Mouse (Mus musculus) retina, postnatal 1 day (tissue): ENCODE measurements at regions not wholly inside any gene's neighbourhood (a gene's known extent, or its start where the extent isn't known, plus 50 kb on each side); places are given as distances from the start of the nearest gene placed in this dataset.
A peak's percentile ranks its signal among the peaks of the same experiment; 100 is the strongest.

ENCODE experiments used
- DNase-seq: peaks from one replicate; pipeline ENCODE4 v3.0.0-alpha.2; 2012

DNA sequence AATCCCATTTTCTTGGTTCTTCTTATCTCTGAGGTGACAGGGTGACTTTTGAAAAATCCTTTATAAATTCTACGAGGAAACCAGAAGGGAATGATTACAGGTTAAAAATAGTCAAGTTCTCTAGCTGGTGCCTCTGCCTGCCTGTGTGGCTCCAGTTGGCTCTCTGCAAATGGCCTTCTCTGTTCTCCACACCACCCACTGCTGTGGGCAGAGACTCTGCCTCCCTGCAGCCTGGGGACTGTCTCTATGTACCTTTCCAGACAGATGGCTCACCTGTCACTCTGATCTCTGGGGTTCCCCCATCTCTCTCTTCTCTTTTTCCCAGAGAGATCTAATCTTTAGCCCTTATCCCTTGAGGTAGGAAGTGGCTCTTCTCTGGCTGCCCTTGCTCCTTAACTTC, 302.2 kb upstream of the Myt1l start:
- no peak for DNase-seq

DNA sequence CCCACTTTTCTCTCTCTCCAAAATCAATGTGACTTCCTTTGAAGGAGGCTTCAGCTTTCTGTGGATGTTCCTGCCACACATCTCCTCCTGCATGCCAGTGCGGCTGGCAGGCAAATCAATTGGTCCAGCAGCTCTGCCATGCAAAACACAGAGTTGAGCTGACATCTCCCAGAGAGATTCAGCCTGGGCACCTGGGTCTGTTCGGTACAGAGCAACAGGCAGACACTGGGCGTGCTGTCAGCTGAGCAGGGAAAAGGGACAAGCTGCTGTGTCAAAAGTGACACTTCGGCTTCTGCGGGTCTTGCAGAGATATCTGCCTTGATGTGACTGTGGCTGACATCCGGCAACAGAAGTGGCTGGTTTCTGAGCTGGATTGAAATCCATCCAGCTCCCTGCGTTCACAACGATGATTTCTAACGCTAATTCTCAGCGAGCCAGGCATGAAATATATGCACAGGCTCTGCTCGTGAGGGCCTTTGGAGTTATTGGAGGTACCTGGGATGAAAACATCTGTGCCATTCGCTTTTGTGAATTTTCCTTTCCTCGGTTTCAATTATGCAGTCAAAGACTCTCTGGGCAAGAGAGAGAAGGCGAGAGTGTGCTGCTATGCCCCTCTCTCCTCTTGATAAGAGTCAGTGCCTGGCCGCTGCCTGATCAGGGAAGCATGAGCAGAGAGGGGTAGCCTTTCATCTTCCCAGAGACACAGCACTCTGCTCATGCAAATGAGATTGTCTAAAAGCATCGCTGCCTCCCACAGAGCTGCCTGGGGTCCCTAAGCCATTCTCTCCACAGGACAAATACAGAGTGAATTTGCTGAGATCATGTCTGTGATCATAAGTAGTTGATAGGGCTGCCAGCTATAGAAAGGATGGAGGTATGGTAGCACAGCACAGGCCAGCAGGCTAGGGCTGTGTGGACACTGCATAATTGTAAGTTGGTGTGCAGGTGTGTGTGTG, 295.4 kb upstream of the Myt1l start:
- peak; percentile 54 for DNase-seq

DNA sequence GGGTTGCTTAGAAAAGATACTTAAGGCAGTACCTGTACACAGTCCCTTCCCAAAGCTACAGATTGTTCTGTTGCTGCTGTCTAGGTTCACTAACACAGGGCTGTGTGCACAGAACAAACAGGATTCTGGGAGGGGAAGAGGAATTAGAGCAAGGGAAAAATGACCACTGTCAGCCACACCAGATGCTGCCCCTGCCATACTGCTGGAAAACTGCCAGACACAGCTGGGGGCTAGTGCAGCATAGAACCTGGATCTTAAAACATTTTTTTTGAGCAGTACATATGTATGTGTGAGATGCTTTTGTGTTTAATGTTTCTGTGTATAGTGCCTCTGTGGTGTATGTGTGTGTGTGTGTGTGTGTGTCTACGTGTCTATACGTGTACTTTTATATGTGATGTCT, 291.7 kb upstream of the Myt1l start:
- no peak for DNase-seq

DNA sequence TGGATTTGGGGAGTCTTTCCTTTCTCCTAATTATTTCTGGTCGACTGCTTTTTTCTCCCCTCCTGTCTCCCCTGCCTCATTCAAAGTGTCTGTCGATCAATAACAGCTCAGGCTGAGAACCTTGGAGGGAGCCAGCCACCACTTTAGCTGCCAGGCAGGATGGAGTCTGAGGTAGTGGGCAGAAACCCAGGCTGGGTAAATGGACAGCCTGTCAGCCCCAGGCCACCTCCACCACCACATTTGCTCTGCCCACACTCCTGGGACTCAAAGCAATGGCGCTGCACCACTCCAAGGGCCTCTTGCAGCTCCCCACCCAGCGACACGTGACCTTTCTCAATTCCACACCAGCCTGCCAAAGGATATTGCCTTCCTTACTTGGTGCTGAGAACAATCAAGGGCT, 290.7 kb upstream of the Myt1l start:
- no peak for DNase-seq

DNA sequence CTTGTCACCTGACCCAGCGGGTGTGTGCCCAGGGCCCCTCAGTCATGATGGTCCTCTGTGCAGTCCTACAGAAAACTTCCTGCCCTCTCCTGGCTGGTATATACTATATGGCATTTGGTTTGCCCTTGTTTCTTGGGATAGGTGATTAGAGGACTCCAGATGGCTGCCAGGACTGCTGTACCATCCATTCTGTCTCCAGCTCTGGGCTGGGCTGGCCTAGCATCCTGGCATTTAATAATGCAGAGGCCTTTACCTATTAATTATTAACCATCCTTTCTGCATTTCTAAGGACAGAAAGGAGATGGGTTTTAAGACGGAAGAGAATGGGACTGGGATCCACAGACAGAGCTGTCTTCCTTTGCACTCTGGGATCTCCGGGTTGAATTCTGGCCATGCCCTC, 288.7 kb upstream of the Myt1l start:
- peak; percentile 30 for DNase-seq

DNA sequence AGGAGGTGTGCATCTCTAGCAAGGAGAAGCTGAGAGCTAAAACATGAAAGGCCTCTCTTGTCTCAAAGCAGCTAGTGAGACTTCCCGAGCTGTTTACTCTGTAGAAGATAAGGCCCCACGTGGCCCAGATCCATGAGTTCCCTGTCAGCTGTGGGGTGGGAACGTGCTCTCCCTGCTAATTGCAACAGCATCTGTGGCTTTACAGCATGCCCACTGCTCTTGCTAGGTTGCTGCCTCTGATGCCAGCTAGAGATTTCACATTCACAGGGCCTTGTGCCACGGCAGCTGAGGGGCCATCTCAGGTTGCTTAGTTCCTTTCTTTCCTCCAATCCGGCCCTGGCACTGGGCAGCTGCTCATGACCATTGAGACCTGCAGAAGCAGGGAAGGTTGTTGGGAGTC, 288.2 kb upstream of the Myt1l start:
- DNase-seq: peak; percentile 73

DNA sequence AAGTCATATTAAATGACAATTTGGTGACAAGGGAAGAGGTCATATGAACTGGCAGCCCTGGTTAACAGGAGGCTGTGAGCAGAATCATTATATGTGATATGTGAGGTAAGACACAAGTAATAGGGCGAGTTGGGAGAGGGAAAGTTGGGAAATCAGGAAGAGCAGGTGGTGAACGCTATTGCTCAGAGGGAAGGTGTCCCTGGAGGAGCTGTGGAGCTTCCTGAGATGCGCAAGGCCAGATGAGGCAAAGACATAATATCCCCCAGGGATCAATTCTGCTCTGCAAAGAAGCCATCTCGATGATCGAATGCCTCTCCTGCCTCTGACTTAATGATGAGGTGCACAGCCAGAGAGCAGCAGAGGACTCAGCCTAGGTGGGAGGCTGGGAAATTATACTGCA, 285.1 kb upstream of the Myt1l start:
- no peak for DNase-seq

DNA sequence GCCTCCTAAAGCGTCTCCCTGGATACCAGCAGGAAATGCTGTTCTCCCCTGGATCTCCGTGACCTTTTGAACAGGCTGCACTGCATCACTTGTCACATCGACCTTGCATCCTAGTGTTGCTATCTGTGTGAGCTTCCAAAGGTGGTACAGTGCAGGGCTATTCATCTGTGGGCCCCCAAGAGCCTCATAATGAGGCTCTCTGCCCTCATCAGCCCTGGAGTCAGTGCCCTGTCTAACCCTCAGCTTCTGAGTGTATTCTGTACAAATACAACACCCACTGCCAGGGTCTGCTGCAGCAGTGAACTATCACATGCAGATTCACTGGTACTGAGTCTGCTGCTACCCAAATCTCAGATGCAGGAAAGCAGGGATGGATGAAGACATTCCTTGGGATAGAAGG, 282.1 kb upstream of the Myt1l start:
- no peak for DNase-seq

DNA sequence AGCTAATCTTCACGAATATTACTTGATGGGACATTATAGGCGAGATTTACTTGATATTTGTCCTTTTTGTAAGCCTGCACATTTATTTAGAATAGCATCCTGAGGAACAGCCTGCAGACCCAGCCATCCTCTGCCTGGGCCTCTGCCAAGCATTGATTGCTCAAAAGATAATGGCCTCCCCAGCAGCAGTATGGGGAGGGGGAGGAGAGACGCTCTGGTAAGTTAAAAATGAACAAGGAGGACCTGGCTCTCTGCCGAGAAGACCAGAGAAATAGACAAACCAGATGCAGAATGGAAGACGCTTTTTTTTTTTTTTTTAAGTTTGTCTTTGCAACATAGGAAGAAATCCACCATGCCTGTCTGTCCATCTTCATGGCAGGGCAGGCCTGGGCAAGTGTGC, 280.8 kb upstream of the Myt1l start:
- peak; percentile 31 for DNase-seq

DNA sequence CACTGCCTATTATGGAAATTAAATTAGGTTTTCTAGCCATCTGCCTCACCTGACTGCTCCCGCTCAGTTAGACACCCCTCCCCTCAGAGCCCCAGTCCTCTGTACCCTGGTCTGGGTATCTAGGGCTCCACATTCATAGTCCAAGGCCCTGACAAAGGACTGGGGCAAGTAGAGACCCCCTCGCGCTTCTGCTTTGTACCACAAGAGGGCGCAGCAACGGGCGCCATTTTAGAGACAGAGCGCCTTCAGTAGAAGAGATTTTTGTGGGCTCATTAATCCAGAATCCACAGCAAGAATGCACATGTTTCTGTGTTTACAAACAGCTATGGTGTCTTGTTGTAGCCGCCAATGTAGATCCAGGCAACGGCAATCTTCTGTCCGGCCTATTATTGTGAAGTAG, 279.7 kb upstream of the Myt1l start:
- no peak for DNase-seq

DNA sequence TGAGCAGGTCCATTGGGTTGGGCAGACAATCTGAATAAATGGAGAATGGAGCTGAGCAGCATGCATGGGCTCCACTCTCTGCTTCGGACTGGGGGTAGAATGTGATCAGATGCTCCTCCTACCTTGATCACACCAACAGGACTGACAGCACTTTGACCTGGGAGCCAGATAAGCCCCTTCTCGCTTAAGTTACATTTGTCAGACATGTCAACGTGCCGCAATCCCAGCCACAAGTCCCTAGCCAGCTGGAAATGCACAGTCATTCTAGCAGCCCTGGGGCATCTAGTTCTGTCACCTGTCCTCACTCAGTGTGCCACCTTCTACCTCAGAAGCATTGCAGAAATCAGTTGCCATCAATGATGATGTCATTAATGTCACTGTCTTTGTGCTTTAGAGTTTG, 272.1 kb upstream of the Myt1l start:
- no peak for DNase-seq

DNA sequence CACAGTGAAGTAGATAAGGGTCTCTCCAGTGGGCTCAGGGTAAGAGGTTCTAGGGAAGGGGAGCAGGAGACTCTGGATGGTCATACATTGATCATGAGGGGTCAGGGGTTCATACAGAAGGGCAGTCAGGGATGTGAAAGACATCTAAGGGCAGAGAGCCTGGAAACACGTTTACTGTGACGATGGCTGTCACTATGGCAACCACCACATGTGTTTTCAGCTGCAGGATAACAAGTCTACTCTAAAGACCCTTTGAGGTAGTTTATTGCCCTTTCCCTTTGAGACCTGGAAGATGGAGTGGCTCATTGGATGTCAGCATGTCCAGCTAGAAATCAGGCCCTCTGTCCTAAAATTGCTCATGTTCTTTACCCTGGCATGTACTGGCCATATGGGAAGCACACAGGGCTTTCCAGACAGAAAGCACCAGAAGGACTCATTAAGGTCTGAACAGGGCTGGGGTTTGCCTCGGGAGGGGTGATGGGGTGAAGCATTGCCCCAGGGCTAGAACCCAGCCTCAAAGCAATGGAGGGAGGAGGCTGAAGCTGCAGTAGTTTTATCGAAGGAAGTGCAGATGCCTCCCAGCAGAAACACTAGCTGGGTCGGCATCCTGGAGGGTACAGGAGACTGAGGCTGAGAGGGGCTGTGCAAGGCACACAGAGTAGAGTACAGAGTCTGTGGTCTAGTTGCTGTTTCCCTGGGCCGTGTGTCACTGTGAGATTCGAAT, 271.0 kb upstream of the Myt1l start:
- DNase-seq: peak; percentile 42

DNA sequence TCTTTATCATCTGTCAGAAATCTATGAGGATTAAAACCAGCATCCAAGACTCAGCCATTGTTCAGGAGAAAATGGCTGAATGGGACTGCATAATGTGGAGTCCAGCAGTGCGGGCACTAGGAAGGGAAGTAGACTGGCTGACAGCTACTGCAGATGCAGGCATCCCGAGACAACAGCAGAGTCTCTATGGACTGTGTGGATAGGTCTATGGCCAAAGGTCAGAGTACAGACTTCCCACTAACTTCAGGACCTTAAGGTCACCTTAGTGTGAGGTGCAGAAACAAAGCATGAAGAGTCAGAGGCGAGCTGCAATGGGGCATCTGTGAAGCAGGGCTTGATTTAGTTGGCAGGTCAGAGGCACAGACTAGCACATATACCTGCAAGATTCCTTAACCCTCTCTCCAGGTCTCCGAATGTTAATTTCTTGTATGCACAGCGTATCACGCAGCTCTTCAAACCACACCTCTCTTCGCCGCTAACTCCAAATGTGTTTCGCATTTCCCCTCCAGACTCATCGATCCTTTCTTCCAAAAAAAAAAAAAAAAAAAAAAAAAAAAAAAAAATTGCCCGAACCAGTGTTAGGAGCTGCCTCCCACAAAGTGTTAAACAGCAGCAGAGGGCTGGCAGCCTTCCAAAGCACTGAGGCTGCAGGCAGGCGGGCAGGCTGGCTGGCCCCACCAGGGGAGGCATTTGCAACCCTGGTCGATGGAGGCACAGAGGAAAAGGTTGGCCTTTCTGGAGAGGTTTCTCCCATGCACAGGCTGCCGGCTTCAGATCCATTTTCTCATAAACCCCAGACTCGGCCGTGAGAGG, 270.2 kb upstream of the Myt1l start:
- DNase-seq: peak; percentile 74

DNA sequence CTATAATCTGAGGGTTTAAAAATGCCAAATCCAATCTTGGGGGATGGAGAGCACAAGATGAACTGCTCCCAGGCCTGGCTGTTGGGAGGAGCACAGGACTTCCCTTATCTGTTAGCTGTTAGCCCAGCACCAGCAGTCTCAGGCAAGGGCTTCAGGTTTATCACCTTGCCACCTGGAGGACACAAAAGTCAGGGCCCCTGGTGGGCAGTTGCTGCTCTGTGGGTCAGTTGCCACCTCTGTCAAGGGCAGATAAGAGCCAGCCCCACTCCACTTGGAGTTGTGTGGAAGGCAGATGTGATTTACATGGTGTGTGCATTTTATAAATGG, 269.7 kb upstream of the Myt1l start:
- no peak for DNase-seq

DNA sequence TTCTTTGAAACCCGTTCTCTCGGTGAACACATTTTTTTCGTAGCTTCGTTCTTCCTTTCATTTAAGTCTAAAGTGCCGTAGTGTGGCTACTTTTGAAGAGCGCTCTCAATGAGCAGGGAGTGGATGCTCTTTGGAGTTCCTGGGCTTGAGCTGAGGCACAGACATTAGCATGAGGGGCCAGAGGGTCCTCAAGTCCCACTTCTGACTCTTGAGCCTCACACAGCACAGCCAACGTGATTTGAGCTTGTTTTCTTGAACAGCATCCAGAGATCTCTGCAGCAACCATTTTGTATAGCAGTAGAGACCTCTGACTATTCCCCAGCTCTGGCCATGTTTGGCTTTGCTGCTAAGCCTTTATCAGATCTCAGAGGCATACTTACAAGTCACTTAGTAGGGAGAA, 269.2 kb upstream of the Myt1l start:
- no peak for DNase-seq

DNA sequence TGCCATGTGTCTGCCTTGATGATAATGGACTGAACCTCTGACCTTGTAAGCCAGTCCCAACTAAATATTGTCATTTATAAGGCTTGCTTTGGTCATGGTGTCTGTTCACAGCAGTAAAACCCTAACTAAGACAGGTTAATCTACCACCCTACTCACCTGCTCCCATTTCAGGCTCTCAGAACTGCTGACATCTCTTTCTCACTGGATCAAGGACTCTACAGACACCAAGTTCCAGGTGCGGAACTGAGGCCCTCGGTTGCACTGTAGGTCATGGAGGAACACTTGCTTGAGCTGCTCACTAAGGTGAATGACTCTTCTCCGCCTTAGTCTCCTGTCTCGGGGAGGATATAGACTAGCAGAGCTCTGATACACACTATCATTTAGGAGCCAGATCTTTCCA, 254.0 kb upstream of the Myt1l start:
- no peak for DNase-seq

DNA sequence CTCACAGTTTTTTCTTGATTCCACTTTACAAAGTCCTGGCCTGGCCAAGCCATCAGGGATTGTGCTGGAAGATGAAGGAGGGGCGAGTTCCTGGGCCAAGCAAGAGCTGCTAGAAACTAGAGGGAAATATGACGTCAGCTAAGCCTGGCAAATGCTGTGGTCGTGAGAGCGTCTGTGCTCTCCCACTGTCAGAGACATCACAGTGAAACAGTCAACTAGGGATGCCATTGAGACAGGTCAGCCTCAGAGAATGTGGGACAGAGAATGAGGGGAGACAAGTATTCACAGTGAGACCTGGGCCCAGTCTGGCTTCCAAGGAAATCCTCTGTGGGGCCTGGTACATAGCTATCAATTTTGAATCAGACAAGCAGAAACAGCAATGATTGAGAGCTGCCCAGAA, 252.5 kb upstream of the Myt1l start:
- DNase-seq: no peak

DNA sequence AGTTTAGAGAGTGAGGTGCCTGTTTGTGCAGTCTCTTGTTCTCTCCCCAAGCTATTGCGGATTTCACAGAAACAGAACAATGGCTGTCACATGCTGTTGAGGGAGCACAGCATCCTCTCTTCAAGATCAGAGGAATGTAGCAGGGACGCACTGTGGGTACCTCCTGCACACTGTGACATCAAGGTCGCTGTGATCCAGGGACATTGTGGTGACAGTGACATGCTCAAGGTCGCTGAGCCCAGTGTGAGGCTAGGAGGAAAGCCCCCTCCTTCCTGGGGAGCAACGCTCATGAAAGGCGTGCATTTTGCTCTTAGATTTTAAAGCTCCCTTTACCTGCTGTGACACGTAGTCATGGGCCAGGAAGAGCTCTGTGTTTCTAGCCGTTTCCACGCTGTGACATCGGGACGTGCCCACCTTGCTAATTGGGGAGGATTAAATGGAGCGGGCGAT, 248.5 kb upstream of the Myt1l start:
- DNase-seq: no peak

DNA sequence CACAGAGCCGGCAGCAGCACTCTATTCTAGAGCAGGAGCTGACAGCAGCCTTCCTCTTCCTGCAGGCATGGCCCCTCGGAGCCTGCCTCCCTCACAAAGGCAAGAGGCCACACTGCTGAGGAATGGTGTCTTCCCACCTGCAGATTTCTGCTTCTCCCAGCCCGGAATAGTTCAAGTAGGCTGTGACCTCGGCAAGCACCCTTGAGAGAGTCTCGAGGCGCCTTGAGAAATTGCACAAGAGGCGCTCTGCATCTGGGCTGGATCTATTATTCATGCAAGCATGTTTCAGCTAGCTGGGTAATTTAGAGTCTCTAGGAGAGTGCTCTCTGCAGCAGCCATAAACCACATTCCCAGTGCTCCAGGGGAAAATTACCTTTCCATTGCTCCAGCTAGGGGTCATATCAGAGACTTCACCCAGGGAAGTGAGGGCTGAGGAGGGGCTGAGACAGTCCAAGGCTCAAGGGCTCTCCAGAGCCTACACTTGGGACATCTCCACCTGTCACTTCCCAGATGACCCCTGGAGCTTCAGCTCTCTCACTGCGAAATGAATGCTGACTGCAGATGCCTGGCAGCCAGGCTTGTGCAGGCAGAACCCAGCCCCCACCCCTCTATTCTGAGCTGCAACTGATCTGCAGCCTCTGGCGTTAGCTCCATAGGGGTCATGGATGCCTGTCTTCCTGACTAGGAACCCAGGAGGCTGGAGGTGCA, 247.9 kb upstream of the Myt1l start:
- peak; percentile 72 for DNase-seq

DNA sequence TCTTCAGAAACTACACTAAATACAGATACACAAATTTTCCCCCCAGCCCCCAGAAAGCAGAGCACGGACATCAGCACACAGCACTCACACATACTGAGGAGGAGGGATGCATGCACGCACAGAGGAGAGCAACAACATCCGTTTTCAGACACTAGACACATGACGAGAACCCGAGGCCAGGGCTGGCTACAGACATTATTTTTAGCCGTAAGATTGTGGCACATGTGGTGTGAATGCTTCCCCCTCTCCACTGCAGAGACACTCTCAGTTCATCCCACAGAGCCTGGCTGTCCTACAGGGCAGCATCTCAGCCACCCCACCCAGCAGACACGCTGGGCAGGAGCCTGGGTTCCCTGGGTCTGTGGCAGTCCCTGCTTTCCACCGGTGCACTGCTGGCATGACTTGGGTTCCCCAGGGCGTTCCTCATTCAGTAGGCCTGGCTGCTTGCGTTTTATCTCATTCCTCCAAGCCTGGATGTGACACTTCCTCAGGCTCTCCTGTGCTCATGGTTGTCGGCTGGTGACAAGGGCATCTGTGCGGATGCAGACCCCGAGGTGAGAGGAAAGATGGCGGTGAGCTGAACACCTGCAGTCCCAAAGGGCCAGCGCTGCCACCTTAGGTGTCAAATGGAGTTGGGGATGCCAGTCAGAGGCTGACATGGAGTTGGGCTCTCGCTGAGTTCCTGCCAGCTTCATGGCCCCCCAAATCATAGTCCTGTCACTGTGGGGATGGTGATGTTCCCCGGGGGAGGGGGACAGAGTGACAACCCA, 247.1 kb upstream of the Myt1l start:
- DNase-seq: peak; percentile 32

DNA sequence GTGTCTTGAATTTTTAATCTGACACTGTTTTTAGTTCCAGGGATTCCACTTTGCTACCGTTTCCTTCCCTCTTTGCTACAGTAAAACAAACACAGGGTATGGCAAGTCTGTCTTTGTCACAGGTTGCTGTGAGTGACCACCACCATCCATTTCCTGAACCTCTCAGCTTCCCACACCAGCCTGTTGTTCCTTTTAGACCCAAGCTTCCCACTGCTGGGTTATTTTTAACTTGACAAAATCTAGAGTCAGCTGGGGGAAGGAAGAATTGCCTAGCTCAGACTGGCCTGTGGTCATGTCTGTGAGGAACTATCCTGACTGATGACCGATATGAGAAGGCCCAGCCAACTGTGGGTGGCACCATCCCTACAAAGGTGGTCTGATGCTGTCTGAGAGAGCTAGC, 239.4 kb upstream of the Myt1l start:
- DNase-seq: no peak
